Mouse (Mus musculus) neural tube, embryonic 12.5 days (tissue): ENCODE measurements around the gene Gm26741. TPM values are rescaled to one million over a fixed set of nuclear protein-coding genes. Genes with fewer than 3 reads are reported as not detected.
"Not testable (repeated sequence)": the region's sequence is repeated elsewhere in the genome, so short reads cannot be mapped to it uniquely, and the experiment has no call there.

ENCODE experiments used
- ATAC-seq: fragments of 200-750 bp; cut with Nextera tagmentation; 2 replicates; pipeline ENCODE4 v1.8.0; 2017; ENCODE audit warnings: low read depth, mild to moderate bottlenecking, moderate TSS enrichment, moderate library complexity; ENCODE audit not compliant: low FRiP score
- H3K27ac ChIP-seq: fragments of 300-500 bp; sonication (generic); 2 replicates; pipeline ENCODE4 v1.5.1; 2016
- H3K27me3 ChIP-seq: fragments of 300-500 bp; sonication (generic); replicated peaks from 2 replicates; pipeline ENCODE4 v1.6.1; 2016; ENCODE audit warnings: mild to moderate bottlenecking
- H3K36me3 ChIP-seq: fragments of 300-500 bp; sonication (generic); 2 replicates; pipeline ENCODE4 v1.6.1; 2016; ENCODE audit warnings: mild to moderate bottlenecking
- H3K4me1 ChIP-seq: fragments of 300-500 bp; sonication (generic); 2 replicates; pipeline ENCODE4 v1.6.1; 2016
- H3K4me2 ChIP-seq: fragments of 300-500 bp; sonication (generic); replicated peaks from 2 replicates; pipeline ENCODE4 v1.6.1; 2016; ENCODE audit warnings: mild to moderate bottlenecking
- H3K4me3 ChIP-seq: fragments of 300-500 bp; sonication (generic); 2 replicates; pipeline ENCODE4 v1.5.1; 2016
- H3K9ac ChIP-seq: fragments of 300-500 bp; sonication (generic); 2 replicates; pipeline ENCODE4 v1.6.1; 2016; ENCODE audit warnings: mild to moderate bottlenecking
- H3K9me3 ChIP-seq: fragments of 300-500 bp; sonication (generic); 2 replicates; pipeline ENCODE4 v1.6.1; 2016; ENCODE audit warnings: mild to moderate bottlenecking
- WGBS: fragments of 180-500 bp; shearing (Covaris S2); methylation state at CpG from one replicate; pipeline ENCODE4 v1.1.7; 2016; 5-methylcytosine and 5-hydroxymethylcytosine counted together
- polyA plus RNA-seq: library from polyadenylated mRNA; unstranded; fragments of >200 nt; fragmentation: Nextera tagmentation; extraction: Ambion mirVana; gene quantifications from 2 replicates; pipeline ENCODE4 v1.2.1, GENCODE M21; 2016

The Gm26741 gene
- not detected in 2 replicates for polyA plus RNA-seq

GRCm38 (mm10) chr10:52358467-52358866, at the start of gene Gm26741:
Gene Gm26741, plus strand, starts transcription at chr10:52358767.
- no peak within 1 kb of the TSS for H3K4me3 ChIP-seq
- no peaks in the 10 kb centered on the region for H3K9me3 ChIP-seq
- no peak within 1 kb of the TSS for H3K27ac ChIP-seq
- no peak for ATAC-seq
- H3K4me1 ChIP-seq, result no peaks in the 10 kb centered on the region
- no peak within 1 kb of the TSS for H3K9ac ChIP-seq
- H3K4me2 ChIP-seq, result no peak within 1 kb of the TSS
- H3K36me3 ChIP-seq, result no peaks in the 10 kb centered on the region; the same call in 1 of the 2 replicates
- no peaks in the 10 kb centered on the region for H3K27me3 ChIP-seq
- 90% methylated on average over 2 of the region's 2 CpGs for WGBS

GRCm38 (mm10) chr10:52309196-52309595, 49.4 kb upstream of the Gm26741 start:
- H3K36me3 ChIP-seq, result peaks cover 14% of the 10 kb centered on the region
- H3K9me3 ChIP-seq, result no peaks in the 10 kb centered on the region
- whole genome bisulfite sequencing, result 78% methylated on average over 8 of the region's 8 CpGs
- no peak overlapping the region for H3K9ac ChIP-seq
- no peak for ATAC-seq
- H3K27ac ChIP-seq, result no peak overlapping the region
- H3K4me2 ChIP-seq, result no peak overlapping the region
- H3K4me1 ChIP-seq, result no peaks in the 10 kb centered on the region
- H3K27me3 ChIP-seq, result no peaks in the 10 kb centered on the region
- no peak overlapping the region for H3K4me3 ChIP-seq

- Histone ChIP-seq H3K36me3 (peaks cover 34% of the 10 kb centered on the region), H3K27me3 (no peaks in the 10 kb centered on the region), H3K4me1 (no peaks in the 10 kb centered on the region), H3K9me3 (no peaks in the 10 kb centered on the region), H3K9ac (no peak overlapping the region), H3K27ac (no peak overlapping the region), H3K4me2 (no peak overlapping the region), H3K4me3 (no peak overlapping the region)
- 93% methylated on average over 28 of the region's 28 CpGs for WGBS
- no peak for ATAC-seq
Observed at GRCm38 (mm10) chr10:52319506-52320286, 38.9 kb upstream of the Gm26741 start.

- 94% methylated on average over 3 of the region's 3 CpGs for WGBS
- Histone ChIP-seq H3K4me2 (no peak overlapping the region), H3K27me3 (no peaks in the 10 kb centered on the region), H3K4me3 (no peak overlapping the region), H3K4me1 (no peaks in the 10 kb centered on the region), H3K9ac (no peak overlapping the region), H3K36me3 (peaks cover 28% of the 10 kb centered on the region), H3K27ac (no peak overlapping the region), H3K9me3 (no peaks in the 10 kb centered on the region)
- ATAC-seq, result no peak
Observed at GRCm38 (mm10) chr10:52321918-52322317, 36.6 kb upstream of the Gm26741 start.

- no peak overlapping the region for H3K4me2 ChIP-seq
- WGBS, result 3% methylated on average over 1 of the region's 1 CpGs
- no peak for ATAC-seq
Observed at GRCm38 (mm10) chr10:52331007-52331406, 27.6 kb upstream of the Gm26741 start.

GRCm38 (mm10) chr10:52343324-52343723, 15.2 kb upstream of the Gm26741 start:
- 0 out of 2 replicates have a peak, but pooled peaks have one; percentile 37 for ATAC-seq
- not testable (repeated sequence) for H3K9me3 ChIP-seq, H3K4me2 ChIP-seq, H3K27ac ChIP-seq, H3K4me1 ChIP-seq, H3K4me3 ChIP-seq, H3K27me3 ChIP-seq, H3K9ac ChIP-seq
- H3K36me3 ChIP-seq, result peaks cover 61% of the 10 kb centered on the region
- WGBS, result 95% methylated on average over 4 of the region's 4 CpGs

More at GRCm38 (mm10) chr10:52331007-52331406, 27.6 kb upstream of the Gm26741 start:
- Histone ChIP-seq H3K27me3 (no peaks in the 10 kb centered on the region), H3K4me3 (no peak overlapping the region), H3K9ac (no peak overlapping the region), H3K9me3 (no peaks in the 10 kb centered on the region), H3K36me3 (peaks cover 6% of the 10 kb centered on the region; the same call in 1 of the 2 replicates), H3K27ac (no peak overlapping the region), H3K4me1 (no peaks in the 10 kb centered on the region)

GRCm38 (mm10) chr10:52353184-52353583, 5.4 kb upstream of the Gm26741 start:
- WGBS, result 79% methylated on average over 9 of the region's 9 CpGs

GRCm38 (mm10) chr10:52360241-52360735, 1.7 kb downstream of the Gm26741 start:
- Histone ChIP-seq H3K4me2 (no peak overlapping the region), H3K4me3 (no peak overlapping the region), H3K27me3 (no peaks in the 10 kb centered on the region), H3K9me3 (no peaks in the 10 kb centered on the region), H3K9ac (no peak overlapping the region), H3K27ac (no peak overlapping the region), H3K4me1 (no peaks in the 10 kb centered on the region), H3K36me3 (no peaks in the 10 kb centered on the region; the same call in 1 of the 2 replicates)
- 96% methylated on average over 4 of the region's 4 CpGs for WGBS
- ATAC-seq, result no peak

More at GRCm38 (mm10) chr10:52353184-52353583, 5.4 kb upstream of the Gm26741 start:
- H3K27ac ChIP-seq, result no peak overlapping the region
- no peak for ATAC-seq
- no peaks in the 10 kb centered on the region for H3K27me3 ChIP-seq
- H3K4me1 ChIP-seq, result no peaks in the 10 kb centered on the region
- no peaks in the 10 kb centered on the region for H3K9me3 ChIP-seq
- H3K4me2 ChIP-seq, result no peak overlapping the region
- no peak overlapping the region for H3K9ac ChIP-seq
- H3K36me3 ChIP-seq, result peaks cover 27% of the 10 kb centered on the region
- no peak overlapping the region for H3K4me3 ChIP-seq

GRCm38 (mm10) chr10:52360862-52361609, 2.5 kb downstream of the Gm26741 start:
- ATAC-seq, result no peak
- no peak overlapping the region for H3K4me3 ChIP-seq
- no peaks in the 10 kb centered on the region for H3K9me3 ChIP-seq
- H3K27me3 ChIP-seq, result no peaks in the 10 kb centered on the region
- H3K36me3 ChIP-seq, result no peaks in the 10 kb centered on the region; the same call in 1 of the 2 replicates
- no peak overlapping the region for H3K27ac ChIP-seq
- no peak overlapping the region for H3K9ac ChIP-seq
- H3K4me1 ChIP-seq, result no peaks in the 10 kb centered on the region
- WGBS, result 92% methylated on average over 9 of the region's 9 CpGs
- H3K4me2 ChIP-seq, result no peak overlapping the region

GRCm38 (mm10) chr10:52368376-52368775, 9.8 kb downstream of the Gm26741 start:
- ATAC-seq, result no peak
- Histone ChIP-seq H3K9me3 (no peaks in the 10 kb centered on the region), H3K27ac (no peak overlapping the region), H3K9ac (no peak overlapping the region), H3K4me3 (no peak overlapping the region), H3K27me3 (no peaks in the 10 kb centered on the region), H3K36me3 (no peaks in the 10 kb centered on the region), H3K4me1 (no peaks in the 10 kb centered on the region), H3K4me2 (no peak overlapping the region)
- 92% methylated on average over 4 of the region's 4 CpGs for WGBS

- H3K27me3 ChIP-seq, result no peaks in the 10 kb centered on the region
- no peaks in the 10 kb centered on the region for H3K9me3 ChIP-seq
- no peaks in the 10 kb centered on the region for H3K4me1 ChIP-seq
- H3K4me2 ChIP-seq, result no peak overlapping the region
- no peak overlapping the region for H3K9ac ChIP-seq
- ATAC-seq, result no peak
- H3K27ac ChIP-seq, result no peak overlapping the region
- WGBS, result 80% methylated on average over 4 of the region's 4 CpGs
- H3K4me3 ChIP-seq, result no peak overlapping the region
- H3K36me3 ChIP-seq, result no peaks in the 10 kb centered on the region
Observed at GRCm38 (mm10) chr10:52373834-52374233, 15.3 kb downstream of the Gm26741 start.

GRCm38 (mm10) chr10:52374651-52375050, 16.1 kb downstream of the Gm26741 start:
- Histone ChIP-seq H3K36me3 (no peaks in the 10 kb centered on the region), H3K27ac (no peak overlapping the region), H3K4me1 (peaks cover 5% of the 10 kb centered on the region; the same call in 1 of the 2 replicates), H3K4me3 (no peak overlapping the region), H3K27me3 (no peaks in the 10 kb centered on the region), H3K4me2 (no peak overlapping the region), H3K9me3 (no peaks in the 10 kb centered on the region), H3K9ac (no peak overlapping the region)
- ATAC-seq, result no peak
